Mouse (Mus musculus) ES-Bruce4 (cell line): ENCODE results near the gene Morn2. TPM values are rescaled to one million over a fixed set of nuclear protein-coding genes. Genes with fewer than 3 reads are reported as not detected.

Source experiments
- H3K27ac ChIP-seq: 2 replicates; pipeline ENCODE4 v1.5.1; 2012; ENCODE audit warnings: low read length, inconsistent platforms; ENCODE audit not compliant: insufficient read depth
- H3K27me3 ChIP-seq: 2 replicates; pipeline ENCODE4 v1.6.1; 2012; ENCODE audit warnings: mild to moderate bottlenecking, low read length, inconsistent platforms; ENCODE audit not compliant: control insufficient read depth, poor library complexity, insufficient read depth, severe bottlenecking
- H3K36me3 ChIP-seq: 2 replicates; pipeline ENCODE4 v1.6.1; 2012; ENCODE audit warnings: inconsistent platforms, mild to moderate bottlenecking, low read length, moderate library complexity; ENCODE audit not compliant: control insufficient read depth, poor library complexity, insufficient read depth, severe bottlenecking
- H3K4me1 ChIP-seq: one replicate; pipeline ENCODE4 v1.8.1; 2011; ENCODE audit warnings: low read length; ENCODE audit not compliant: control insufficient read depth, insufficient read depth
- H3K4me3 ChIP-seq: 2 replicates; pipeline ENCODE4 v1.5.1; 2011; ENCODE audit warnings: low read depth, mild to moderate bottlenecking, low read length
- H3K9ac ChIP-seq: 2 replicates; pipeline ENCODE4 v1.6.1; 2012; ENCODE audit warnings: low read depth, mild to moderate bottlenecking, inconsistent platforms; ENCODE audit not compliant: poor library complexity, severe bottlenecking
- H3K9me3 ChIP-seq: replicated peaks from 2 replicates; pipeline ENCODE4 v1.6.1; 2012; ENCODE audit warnings: mild to moderate bottlenecking, low read length, inconsistent platforms; ENCODE audit not compliant: control insufficient read depth, poor library complexity, insufficient read depth, severe bottlenecking
- CTCF ChIP-seq: IDR thresholded peaks from one replicate; pipeline ENCODE4 v1.8.1; 2011; ENCODE audit warnings: low read depth, low read length
- EP300 ChIP-seq: IDR thresholded peaks from 2 replicates; pipeline ENCODE4 v1.6.1; 2011; ENCODE audit warnings: low read depth, low read length; ENCODE audit not compliant: insufficient read depth
- POLR2A ChIP-seq: IDR thresholded peaks from one replicate; pipeline ENCODE4 v1.8.1; 2011; ENCODE audit warnings: low read length; ENCODE audit not compliant: insufficient read depth
- polyA plus RNA-seq: library from polyadenylated mRNA; stranded (reverse); fragments of >200 nt; gene quantifications from 2 replicates; pipeline ENCODE4 v1.2.4, GENCODE M21; 2011; ENCODE audit warnings: low read depth; ENCODE audit not compliant: missing spikeins, insufficient read depth, insufficient read length

Gene Morn2
- polyA plus RNA-seq: 7.5 and 8.0 TPM in 2 replicates

DNA sequence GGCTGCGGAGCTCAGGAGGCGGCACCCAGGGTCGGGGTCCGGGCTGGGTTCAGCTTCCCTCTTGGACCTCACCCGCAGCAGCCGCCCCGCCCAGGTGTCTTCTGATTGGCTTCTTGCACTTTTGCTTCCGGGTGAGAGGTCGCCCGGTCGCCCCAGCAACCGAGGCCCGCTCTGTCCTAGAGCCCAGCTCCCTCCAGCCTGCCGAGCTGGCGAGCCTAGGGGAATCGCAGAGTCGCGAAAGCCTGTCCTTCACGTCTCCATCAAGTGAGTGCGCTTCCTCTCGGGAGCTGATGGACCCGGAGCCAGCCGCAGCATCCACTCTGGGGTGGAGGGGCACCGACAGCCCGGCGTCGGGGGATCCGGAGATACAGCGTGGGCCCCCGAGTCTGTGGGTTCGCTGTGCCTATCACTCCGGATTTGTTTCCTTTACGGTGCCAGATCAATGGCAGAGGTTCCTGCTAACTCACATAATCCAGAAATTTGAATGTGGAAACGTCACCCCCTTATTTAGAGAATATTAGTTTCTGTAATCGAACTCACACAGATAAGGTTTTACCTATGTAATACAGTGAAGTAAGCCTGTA, at the start of gene Morn2, which contains the start of gene Dhx57:
Gene Morn2 (plus strand): TSS at position 130 of the 584 bp plus-strand sequence.
Gene Dhx57 (minus strand): TSS at position 403 of the 584 bp plus-strand sequence.
- no peak within 1 kb of the TSS for H3K27ac ChIP-seq
- peak within 1 kb of the TSS; percentile 89 for H3K4me3 ChIP-seq
- no peaks in the 10 kb centered on the region for H3K36me3 ChIP-seq
- TF ChIP-seq CTCF (no peak), POLR2A (peak; percentile 54)
- H3K9me3 ChIP-seq: no peaks in the 10 kb centered on the region
- peak within 1 kb of the TSS; percentile 71 for H3K9ac ChIP-seq
- H3K4me1 ChIP-seq: no peaks in the 10 kb centered on the region
- no peaks in the 10 kb centered on the region for H3K27me3 ChIP-seq

DNA sequence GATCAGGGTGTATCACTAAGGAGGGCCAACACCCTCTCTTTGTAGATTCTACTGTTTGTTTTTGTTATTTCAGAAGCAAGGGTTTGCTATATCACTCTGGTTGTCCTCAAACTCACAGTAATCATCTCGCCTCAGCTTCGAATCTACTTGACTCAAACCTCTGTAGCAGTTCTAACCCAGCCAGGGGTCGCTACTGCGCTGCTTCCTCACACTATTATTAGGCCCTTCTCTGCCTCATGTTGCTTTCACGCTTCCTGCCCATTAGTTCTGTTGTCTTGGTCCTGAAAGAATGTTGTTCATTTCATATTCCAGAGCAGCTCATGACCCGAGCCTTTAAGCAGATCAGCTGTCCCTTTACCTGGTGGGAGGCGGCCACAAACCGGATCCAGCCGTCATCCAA, 48.4 kb upstream of the Morn2 start:
- peak; percentile 50 for TF ChIP-seq CTCF
- no peak for TF ChIP-seq EP300
- Histone ChIP-seq H3K4me3 (no peak overlapping the region), H3K36me3 (peaks cover 6% of the 10 kb centered on the region; the same call in 1 of the 2 replicates), H3K27me3 (no peaks in the 10 kb centered on the region), H3K4me1 (no peaks in the 10 kb centered on the region), H3K9ac (no peak overlapping the region), H3K9me3 (no peaks in the 10 kb centered on the region), H3K27ac (no peak overlapping the region)

DNA sequence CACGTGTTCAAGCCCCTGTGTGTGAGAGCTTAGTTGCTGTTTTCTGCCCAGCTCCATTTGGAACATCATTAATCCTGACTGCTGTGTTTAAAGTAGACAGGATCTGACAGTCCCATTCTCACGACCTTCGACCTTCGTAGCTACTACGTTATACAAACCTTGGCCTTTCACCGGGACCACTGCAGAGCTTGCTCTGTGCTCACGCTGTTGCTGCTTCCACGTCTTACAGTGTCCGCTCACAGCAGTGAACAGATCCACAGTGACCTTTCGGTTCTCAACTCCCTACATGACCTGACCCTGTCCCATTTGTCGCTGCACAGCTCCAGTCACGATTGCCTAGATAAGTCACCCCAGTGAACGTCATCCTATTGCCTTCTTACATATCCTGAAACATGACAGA, 46.9 kb upstream of the Morn2 start:
- TF ChIP-seq EP300 (no peak), CTCF (no peak), POLR2A (no peak)
- no peaks in the 10 kb centered on the region for H3K9me3 ChIP-seq

DNA sequence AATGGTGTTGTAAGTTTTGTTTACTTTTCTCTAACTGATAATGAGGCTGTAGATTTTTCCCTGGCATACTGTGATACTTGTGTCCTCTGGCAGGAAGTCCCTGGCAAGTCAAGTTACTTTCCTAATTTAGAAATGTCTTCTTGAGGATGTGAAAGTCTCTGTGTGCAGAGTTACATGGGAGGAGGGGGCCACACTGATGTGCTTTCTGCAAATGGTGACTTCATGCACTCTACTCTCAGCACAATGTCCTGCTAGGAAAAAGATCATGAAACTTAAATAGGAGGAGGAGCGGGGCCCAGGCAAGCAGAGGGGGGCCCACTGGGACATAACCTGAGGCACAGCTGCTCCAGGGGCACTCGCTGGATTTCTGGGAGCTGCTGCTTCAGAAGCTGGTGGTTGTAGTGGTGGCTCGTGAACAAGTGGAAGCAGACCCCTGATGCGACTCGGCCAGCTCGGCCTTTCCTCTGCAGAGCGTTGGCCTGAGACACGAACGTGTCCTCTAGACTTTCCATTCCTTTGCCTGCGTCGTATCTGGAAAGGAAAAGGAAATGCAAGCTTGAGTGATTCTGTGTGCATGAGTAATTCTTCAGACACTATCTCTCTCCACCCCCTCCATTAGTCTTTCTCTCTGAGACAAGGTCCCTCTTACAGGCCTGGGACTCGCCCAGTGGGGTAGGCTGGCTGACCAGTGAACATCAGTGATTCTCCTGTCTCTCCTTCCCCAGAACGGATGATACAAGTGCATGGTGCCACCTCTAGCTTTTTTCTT, 37.1 kb upstream of the Morn2 start:
- Histone ChIP-seq H3K4me1 (peaks cover 2% of the 10 kb centered on the region), H3K27ac (no peak overlapping the region), H3K36me3 (peaks cover 29% of the 10 kb centered on the region), H3K9me3 (peaks cover 9% of the 10 kb centered on the region), H3K27me3 (no peaks in the 10 kb centered on the region), H3K4me3 (no peak overlapping the region), H3K9ac (no peak overlapping the region)
- TF ChIP-seq POLR2A: no peak
- TF ChIP-seq EP300: no peak
- no peak for TF ChIP-seq CTCF

More for the DNA sequence above, 46.9 kb upstream of the Morn2 start:
- Histone ChIP-seq H3K4me1 (no peaks in the 10 kb centered on the region), H3K4me3 (no peak overlapping the region), H3K27me3 (no peaks in the 10 kb centered on the region), H3K27ac (no peak overlapping the region), H3K9ac (no peak overlapping the region), H3K36me3 (peaks cover 6% of the 10 kb centered on the region; the same call in 1 of the 2 replicates)

DNA sequence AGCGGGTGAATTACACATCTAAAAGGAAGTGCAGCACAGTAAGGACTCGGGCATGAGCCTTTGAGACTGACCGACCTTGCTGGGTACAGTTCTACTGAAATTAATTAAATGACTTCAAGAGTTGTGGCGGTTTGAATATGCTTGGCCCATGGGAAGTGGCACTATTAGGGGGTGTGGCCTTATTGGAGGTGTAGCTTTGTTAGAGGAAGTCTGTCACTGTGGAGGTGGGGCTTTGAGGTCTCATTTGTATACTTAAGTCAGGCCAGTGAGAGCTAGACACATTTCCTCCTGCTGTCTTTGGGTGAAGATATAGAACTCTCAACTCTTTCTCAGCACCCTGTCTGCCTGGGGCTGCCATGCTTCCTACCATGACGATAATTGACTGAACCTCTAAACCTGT, 35.6 kb upstream of the Morn2 start:
- H3K4me3 ChIP-seq: peak overlapping the region; percentile 42
- H3K36me3 ChIP-seq: peaks cover 33% of the 10 kb centered on the region
- no peaks in the 10 kb centered on the region for H3K27me3 ChIP-seq
- H3K27ac ChIP-seq: peak overlapping the region; percentile 98
- peaks cover 2% of the 10 kb centered on the region for H3K4me1 ChIP-seq
- no peak for TF ChIP-seq POLR2A
- no peak for TF ChIP-seq EP300
- no peak for TF ChIP-seq CTCF
- peaks cover 9% of the 10 kb centered on the region for H3K9me3 ChIP-seq
- H3K9ac ChIP-seq: peak overlapping the region; percentile 77

DNA sequence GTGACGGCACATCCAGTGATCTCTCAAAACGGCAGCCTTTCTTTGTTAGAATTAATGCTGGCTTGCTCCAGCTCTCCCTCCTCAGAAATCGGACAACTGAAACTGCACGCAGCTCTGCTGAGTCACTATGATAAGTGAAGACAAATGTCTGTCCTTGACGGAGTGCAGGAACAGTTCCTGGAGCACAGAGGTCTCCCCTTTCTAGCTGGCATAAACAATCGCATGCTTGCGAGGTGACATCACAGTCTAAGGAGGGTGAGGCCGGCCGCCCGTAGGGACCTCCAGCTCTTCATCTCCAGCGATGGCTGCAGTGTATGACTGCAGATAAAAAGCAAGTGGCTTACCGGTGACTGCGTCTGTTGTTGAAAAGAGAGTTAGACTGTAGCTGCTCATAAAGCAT, 34.8 kb upstream of the Morn2 start:
- Histone ChIP-seq H3K36me3 (peaks cover 33% of the 10 kb centered on the region), H3K27ac (peak overlapping the region; percentile 98), H3K4me1 (peaks cover 2% of the 10 kb centered on the region), H3K9ac (peak overlapping the region; percentile 77), H3K4me3 (peak overlapping the region; percentile 25), H3K9me3 (peaks cover 9% of the 10 kb centered on the region), H3K27me3 (no peaks in the 10 kb centered on the region)
- TF ChIP-seq EP300 (peak; percentile 98), CTCF (no peak), POLR2A (peak; percentile 18)
